Mouse (Mus musculus) right cerebral cortex, postnatal 36 days (tissue): ENCODE results near the gene Vmn1r93.
"Not testable (repeated sequence)": the region's sequence is repeated elsewhere in the genome, so short reads cannot be mapped to it uniquely, and the experiment has no call there.

ENCODE experiments used
- DNase-seq, 2 experiments: peaks; one replicate each; pipeline ENCODE4 v3.0.0; 2022; ENCODE audit warnings: low spot score in 2 of 2, mixed read lengths in 1 of 2

The Vmn1r93 gene

DNA sequence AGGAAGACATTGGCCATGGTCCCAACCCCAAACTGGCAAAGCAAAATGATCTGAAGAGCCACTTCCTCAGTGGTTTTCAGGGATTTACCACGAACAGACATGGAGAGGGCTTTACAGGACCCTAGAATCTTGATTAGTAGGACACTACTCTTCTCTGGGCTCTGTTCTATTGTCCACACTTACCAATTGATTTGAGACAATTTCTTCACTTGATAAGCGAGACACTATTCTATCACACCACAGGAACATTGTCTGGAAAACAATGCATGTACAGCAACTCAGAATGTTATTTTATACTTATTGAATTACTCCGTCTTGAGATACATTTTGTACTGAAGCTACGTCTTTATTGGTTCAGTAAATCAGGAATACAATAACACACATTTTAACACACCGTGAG lies at the start of gene Vmn1r93:
TSS of gene Vmn1r93 (minus strand) at position 101 of the 400 bp plus-strand sequence.
- not testable (repeated sequence) for DNase-seq

DNA sequence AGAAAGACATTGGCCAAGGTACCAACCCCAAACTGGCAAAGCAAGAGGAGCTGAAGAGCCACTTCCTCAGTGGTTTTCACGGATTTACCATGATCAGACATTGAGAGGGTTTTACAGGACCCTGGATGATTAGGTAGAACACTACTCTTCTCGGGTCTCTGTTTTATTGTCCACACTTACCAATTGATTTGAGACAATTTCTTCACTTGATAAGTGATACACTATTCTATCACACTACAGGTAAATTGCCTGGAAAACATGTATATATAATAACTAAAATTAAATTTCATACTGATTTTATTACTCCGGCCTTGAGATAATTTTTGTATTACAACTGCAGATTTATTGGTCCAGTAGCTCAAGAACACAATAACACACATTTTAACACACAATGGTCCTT lies 29.4 kb upstream of the Vmn1r93 start, which contains the start of gene Vmn1r94:
TSS of gene Vmn1r94 (minus strand) at position 101 of the 400 bp plus-strand sequence.
- DNase-seq: not testable (repeated sequence)

DNA sequence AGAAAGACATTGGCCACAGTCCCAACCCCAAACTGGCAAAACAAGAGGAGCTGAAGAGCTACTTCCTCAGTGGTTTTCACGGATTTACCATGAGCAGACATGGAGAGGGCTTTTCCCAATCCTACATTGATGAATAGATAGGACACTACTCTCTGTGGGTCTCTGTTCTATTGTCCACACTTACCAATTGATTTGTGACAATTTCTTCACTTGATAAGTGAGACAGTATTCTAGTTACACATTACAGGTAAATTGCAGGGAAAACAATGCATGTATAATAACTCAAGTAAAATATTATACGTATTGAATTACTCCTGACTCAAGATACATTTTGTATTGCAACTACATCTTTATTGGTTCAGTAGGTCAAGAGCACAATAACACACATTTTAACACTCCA lies 16.4 kb downstream of the Vmn1r93 start, which contains the start of gene Gm16442:
TSS of gene Gm16442 (minus strand) at position 101 of the 400 bp plus-strand sequence.
- not testable (repeated sequence) for DNase-seq

DNA sequence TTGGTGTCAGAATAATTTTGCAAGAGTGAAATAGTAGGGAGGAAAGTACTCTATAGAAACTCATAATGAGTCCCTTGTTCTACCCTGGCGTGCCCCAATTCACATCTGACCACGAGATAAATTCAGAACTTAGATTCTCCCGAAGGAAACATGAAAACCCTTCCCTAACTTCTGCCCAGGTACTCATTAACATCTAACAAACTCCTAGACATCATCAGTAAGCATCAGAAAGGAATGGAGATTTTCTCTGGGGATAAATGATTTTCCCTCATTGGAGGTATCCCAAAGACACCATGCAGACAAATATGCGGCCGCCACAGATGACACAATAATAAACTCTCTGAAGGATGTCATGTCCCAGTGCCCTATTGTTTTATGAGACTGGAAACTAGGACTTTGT lies 39.5 kb downstream of the Vmn1r93 start, which contains the start of gene Vmn1r91:
TSS of gene Vmn1r91 (plus strand) at position 301 of the 400 bp plus-strand sequence.
- DNase-seq: not testable (repeated sequence)
